Mouse (Mus musculus) forebrain, embryonic 12.5 days (tissue): Measurements from ENCODE around the gene Dnm3. TPM values are rescaled to one million over a fixed set of nuclear protein-coding genes. Genes with fewer than 3 reads are reported as not detected.
A peak's percentile ranks its signal among the peaks of the same experiment; 100 is the strongest.

ENCODE experiments used
- ATAC-seq: fragments of 200-750 bp; cut with Nextera tagmentation; 2 replicates; pipeline ENCODE4 v1.8.0; 2017; ENCODE audit warnings: moderate TSS enrichment; ENCODE audit not compliant: low FRiP score
- H3K27ac ChIP-seq: fragments of 300-500 bp; sonication (generic); 2 replicates; pipeline ENCODE4 v1.5.1; 2016; ENCODE audit warnings: mild to moderate bottlenecking
- H3K27me3 ChIP-seq: fragments of 300-500 bp; sonication (generic); 2 replicates; pipeline ENCODE4 v1.6.1; 2016; ENCODE audit warnings: mild to moderate bottlenecking
- H3K36me3 ChIP-seq: fragments of 300-500 bp; sonication (generic); replicated peaks from 2 replicates; pipeline ENCODE4 v1.6.1; 2016; ENCODE audit warnings: mild to moderate bottlenecking
- H3K4me1 ChIP-seq: fragments of 300-500 bp; sonication (generic); 2 replicates; pipeline ENCODE4 v1.6.1; 2016
- H3K4me2 ChIP-seq: fragments of 300-500 bp; sonication (generic); 2 replicates; pipeline ENCODE4 v1.6.1; 2016; ENCODE audit warnings: mild to moderate bottlenecking, moderate library complexity
- H3K4me3 ChIP-seq: fragments of 300-500 bp; sonication (generic); replicated peaks from 2 replicates; pipeline ENCODE4 v1.5.1; 2016; ENCODE audit warnings: mild to moderate bottlenecking
- H3K9ac ChIP-seq: fragments of 300-500 bp; sonication (generic); 2 replicates; pipeline ENCODE4 v1.6.1; 2016; ENCODE audit warnings: mild to moderate bottlenecking
- H3K9me3 ChIP-seq: fragments of 300-500 bp; sonication (generic); 2 replicates; pipeline ENCODE4 v1.6.1; 2016
- WGBS: fragments of 180-500 bp; shearing (Covaris S2); methylation state at CpG from one replicate; pipeline ENCODE4 v1.1.7; 2016; 5-methylcytosine and 5-hydroxymethylcytosine counted together
- polyA plus RNA-seq: library from polyadenylated mRNA; unstranded; fragments of >200 nt; fragmentation: Nextera tagmentation; extraction: Ambion mirVana; gene quantifications from 2 replicates; pipeline ENCODE4 v1.2.1, GENCODE M21; 2016

The Dnm3 gene
- polyA plus RNA-seq, 1 experiment from 2014 or later = 12.1 TPM

- Histone ChIP-seq H3K27ac (no peak overlapping the region), H3K27me3 (no peaks in the 10 kb centered on the region), H3K9ac (no peak overlapping the region), H3K4me1 (peaks cover 14% of the 10 kb centered on the region), H3K4me2 (no peak overlapping the region), H3K4me3 (no peak overlapping the region), H3K9me3 (no peaks in the 10 kb centered on the region), H3K36me3 (no peaks in the 10 kb centered on the region)
- 93% methylated on average over 4 of the region's 4 CpGs for WGBS
- no peak for ATAC-seq
Observed at GRCm38 (mm10) chr1:162051710-162052109, 426.1 kb downstream of the Dnm3 start.

GRCm38 (mm10) chr1:162047673-162048072 is 430.2 kb downstream of the Dnm3 start:
- no peaks in the 10 kb centered on the region; the same call in 1 of the 2 replicates for H3K4me1 ChIP-seq
- no peaks in the 10 kb centered on the region for H3K27me3 ChIP-seq
- H3K4me3 ChIP-seq = no peak overlapping the region
- H3K36me3 ChIP-seq = no peaks in the 10 kb centered on the region
- ATAC-seq = no peak
- H3K27ac ChIP-seq = no peak overlapping the region
- no peak overlapping the region for H3K9ac ChIP-seq
- 83% methylated on average over 7 of the region's 7 CpGs for WGBS
- H3K9me3 ChIP-seq = no peaks in the 10 kb centered on the region
- no peak overlapping the region for H3K4me2 ChIP-seq

GRCm38 (mm10) chr1:162043788-162044717 is 433.8 kb downstream of the Dnm3 start:
- Histone ChIP-seq H3K9ac (no peak overlapping the region), H3K9me3 (no peaks in the 10 kb centered on the region), H3K4me2 (no peak overlapping the region), H3K4me1 (no peaks in the 10 kb centered on the region), H3K27ac (no peak overlapping the region), H3K4me3 (no peak overlapping the region), H3K36me3 (no peaks in the 10 kb centered on the region), H3K27me3 (no peaks in the 10 kb centered on the region)
- 74% methylated on average over 8 of the region's 8 CpGs for whole genome bisulfite sequencing
- no peak for ATAC-seq

GRCm38 (mm10) chr1:162043216-162043615 is 434.6 kb downstream of the Dnm3 start:
- Histone ChIP-seq H3K36me3 (no peaks in the 10 kb centered on the region), H3K27me3 (no peaks in the 10 kb centered on the region), H3K9ac (no peak overlapping the region), H3K4me3 (no peak overlapping the region), H3K9me3 (no peaks in the 10 kb centered on the region), H3K4me1 (no peaks in the 10 kb centered on the region; the same call in none of the 2 replicates), H3K27ac (no peak overlapping the region), H3K4me2 (no peak overlapping the region)
- WGBS = 87% methylated on average over 1 of the region's 1 CpGs
- no peak for ATAC-seq

- Histone ChIP-seq H3K27ac (no peak overlapping the region), H3K9ac (no peak overlapping the region), H3K27me3 (no peaks in the 10 kb centered on the region), H3K4me2 (no peak overlapping the region), H3K4me3 (no peak overlapping the region), H3K4me1 (peaks cover 8% of the 10 kb centered on the region), H3K9me3 (no peaks in the 10 kb centered on the region), H3K36me3 (no peaks in the 10 kb centered on the region)
- WGBS = 84% methylated on average over 5 of the region's 5 CpGs
- no peak for ATAC-seq
Observed at GRCm38 (mm10) chr1:162042384-162042783, 435.4 kb downstream of the Dnm3 start.

- no peak overlapping the region for H3K4me2 ChIP-seq
- ATAC-seq = no peak
Observed at GRCm38 (mm10) chr1:162040490-162041274, 437.2 kb downstream of the Dnm3 start.

GRCm38 (mm10) chr1:162039808-162040207 is 438.0 kb downstream of the Dnm3 start:
- H3K9me3 ChIP-seq = no peaks in the 10 kb centered on the region
- no peaks in the 10 kb centered on the region for H3K27me3 ChIP-seq
- no peak overlapping the region for H3K9ac ChIP-seq
- no peak for ATAC-seq
- no peak overlapping the region for H3K4me3 ChIP-seq
- no peaks in the 10 kb centered on the region for H3K36me3 ChIP-seq
- 80% methylated on average over 7 of the region's 7 CpGs for WGBS
- H3K4me1 ChIP-seq = peaks cover 17% of the 10 kb centered on the region
- H3K27ac ChIP-seq = no peak overlapping the region
- no peak overlapping the region for H3K4me2 ChIP-seq

More at GRCm38 (mm10) chr1:162040490-162041274, 437.2 kb downstream of the Dnm3 start:
- Histone ChIP-seq H3K9ac (no peak overlapping the region), H3K27ac (no peak overlapping the region), H3K4me3 (no peak overlapping the region), H3K4me1 (peaks cover 17% of the 10 kb centered on the region), H3K9me3 (no peaks in the 10 kb centered on the region), H3K27me3 (no peaks in the 10 kb centered on the region), H3K36me3 (no peaks in the 10 kb centered on the region)
- 91% methylated on average over 6 of the region's 6 CpGs for WGBS

GRCm38 (mm10) chr1:162039011-162039595 is 438.7 kb downstream of the Dnm3 start:
- Histone ChIP-seq H3K4me2 (no peak overlapping the region), H3K27me3 (no peaks in the 10 kb centered on the region), H3K27ac (no peak overlapping the region; the same call in 1 of the 2 replicates), H3K4me3 (no peak overlapping the region), H3K9ac (no peak overlapping the region), H3K9me3 (no peaks in the 10 kb centered on the region), H3K4me1 (peaks cover 17% of the 10 kb centered on the region), H3K36me3 (no peaks in the 10 kb centered on the region)
- 77% methylated on average over 9 of the region's 9 CpGs for WGBS
- no peak for ATAC-seq

GRCm38 (mm10) chr1:162038431-162038830 is 439.4 kb downstream of the Dnm3 start:
- WGBS = 83% methylated on average over 5 of the region's 5 CpGs
- no peak for ATAC-seq
- Histone ChIP-seq H3K9ac (no peak overlapping the region), H3K36me3 (no peaks in the 10 kb centered on the region), H3K4me3 (no peak overlapping the region), H3K4me2 (no peak overlapping the region), H3K27ac (no peak overlapping the region), H3K27me3 (no peaks in the 10 kb centered on the region), H3K4me1 (peaks cover 17% of the 10 kb centered on the region), H3K9me3 (no peaks in the 10 kb centered on the region)

- peaks cover 17% of the 10 kb centered on the region for H3K4me1 ChIP-seq
- peak overlapping the region; percentile 53 for H3K27ac ChIP-seq
- no peak overlapping the region for H3K4me2 ChIP-seq
- H3K9ac ChIP-seq = no peak overlapping the region
- no peaks in the 10 kb centered on the region for H3K27me3 ChIP-seq
- no peaks in the 10 kb centered on the region for H3K9me3 ChIP-seq
- peak; percentile 60 for ATAC-seq
- 72% methylated on average over 10 of the region's 10 CpGs for WGBS
- H3K36me3 ChIP-seq = no peaks in the 10 kb centered on the region
- H3K4me3 ChIP-seq = no peak overlapping the region
Observed at GRCm38 (mm10) chr1:162037968-162038421, 439.8 kb downstream of the Dnm3 start.

GRCm38 (mm10) chr1:162037185-162037765 is 440.6 kb downstream of the Dnm3 start:
- no peak overlapping the region for H3K4me2 ChIP-seq
- WGBS = 72% methylated on average over 6 of the region's 6 CpGs
- no peak overlapping the region for H3K9ac ChIP-seq
- H3K9me3 ChIP-seq = 0 out of 2 replicates have a peak, but pooled peaks cover 4% of the 10 kb centered on the region
- H3K27ac ChIP-seq = peak overlapping the region; percentile 53; the same call in 1 of the 2 replicates
- no peaks in the 10 kb centered on the region for H3K36me3 ChIP-seq
- no peaks in the 10 kb centered on the region for H3K27me3 ChIP-seq
- H3K4me1 ChIP-seq = peaks cover 17% of the 10 kb centered on the region
- no peak overlapping the region for H3K4me3 ChIP-seq
- no peak for ATAC-seq

- 29% methylated on average over 5 of the region's 5 CpGs for WGBS
- no peak for ATAC-seq
- no peaks in the 10 kb centered on the region for H3K27me3 ChIP-seq
- no peak overlapping the region for H3K9ac ChIP-seq
- H3K9me3 ChIP-seq = 0 out of 2 replicates have a peak, but pooled peaks cover 4% of the 10 kb centered on the region
- H3K4me3 ChIP-seq = no peak overlapping the region
- no peak overlapping the region for H3K4me2 ChIP-seq
- no peaks in the 10 kb centered on the region for H3K36me3 ChIP-seq
- H3K4me1 ChIP-seq = peaks cover 17% of the 10 kb centered on the region
- H3K27ac ChIP-seq = no peak overlapping the region
Observed at GRCm38 (mm10) chr1:162036461-162036835, 441.4 kb downstream of the Dnm3 start.
